Mouse (Mus musculus): ENCODE data around the gene Gm4969.
"Not testable (repeated sequence)": the region's sequence is repeated elsewhere in the genome, so short reads cannot be mapped to it uniquely, and the experiment has no call there.

Gm4969 gene

GRCm38 (mm10) chr7:19071024-19071423 is 47.1 kb downstream of the Gm4969 start:
- in situ Hi-C loops (cut with MboI, MseI): not testable (repeated sequence)

DNA sequence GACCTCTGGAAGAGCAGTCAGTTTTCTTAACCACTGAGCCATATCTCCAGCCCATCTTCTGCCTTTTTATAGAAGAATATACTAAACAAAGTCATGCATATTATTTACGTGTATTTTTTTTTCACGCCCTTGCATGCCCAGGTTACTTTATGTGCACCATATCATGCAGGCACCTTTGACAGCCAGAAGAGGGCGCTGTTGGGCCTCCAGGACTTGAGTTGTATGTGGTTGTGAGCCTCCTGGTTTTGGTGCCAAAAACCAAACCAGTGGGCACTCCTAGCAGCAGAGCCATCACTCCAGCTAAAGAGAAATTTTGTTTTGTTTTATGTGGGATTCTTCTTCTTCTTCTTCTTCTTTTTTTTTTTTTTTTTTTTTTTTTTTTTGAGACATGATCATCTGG is 48.7 kb downstream of the Gm4969 start:
- in situ Hi-C loops (cut with MboI, MseI): no loop called here

GRCm38 (mm10) chr7:19068707-19069106 is 49.5 kb downstream of the Gm4969 start:
- in situ Hi-C loops (cut with MboI, MseI): no loop called here

GRCm38 (mm10) chr7:19067935-19068334 is 50.2 kb downstream of the Gm4969 start:
- in situ Hi-C loops (cut with MboI, MseI): no loop called here

- in situ Hi-C loops (cut with MboI, MseI): no loop called here
These were observed 51.1 kb downstream of the Gm4969 start for GRCm38 (mm10) chr7:19067063-19067462.

DNA sequence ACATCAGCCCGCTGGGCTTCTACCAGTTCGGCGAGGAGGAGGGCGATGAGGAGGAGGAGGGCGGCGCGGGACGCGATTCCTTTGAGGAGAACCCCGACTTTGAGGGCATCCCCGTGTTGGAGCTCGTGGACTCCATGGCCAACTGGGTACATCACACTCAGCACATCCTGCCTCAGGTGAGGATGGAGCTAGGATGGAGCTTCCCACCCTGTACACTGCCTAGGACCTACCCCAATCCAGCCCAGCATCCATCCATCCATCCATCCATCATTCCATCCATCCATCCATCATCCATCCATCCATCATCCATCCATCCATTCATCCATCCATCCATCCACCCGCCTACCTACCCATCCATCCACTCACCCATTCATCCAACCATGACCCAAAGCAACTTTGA is 52.3 kb downstream of the Gm4969 start:
- in situ Hi-C loops (cut with MboI, MseI): no loop called here

DNA sequence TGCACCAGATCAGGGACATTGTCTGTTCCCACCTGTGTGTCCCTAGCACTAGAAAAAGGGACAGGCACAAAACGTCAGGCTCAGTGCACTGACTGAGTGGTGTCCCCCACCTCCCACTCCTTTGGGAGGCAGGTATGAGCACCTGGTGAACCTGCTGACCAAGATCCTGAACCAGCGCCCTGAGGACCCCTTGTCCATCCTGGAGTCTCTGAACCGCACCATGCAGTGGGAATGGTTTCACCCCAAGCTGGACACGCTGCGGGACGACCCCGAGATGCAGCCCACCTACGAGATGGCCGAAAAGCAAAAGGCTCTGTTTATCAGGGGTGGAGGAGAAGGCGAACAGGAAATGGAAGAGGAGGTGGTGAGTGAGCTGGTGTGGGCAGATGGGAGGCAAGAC is 60.8 kb downstream of the Gm4969 start:
- in situ Hi-C loops (cut with MboI, MseI): no loop called here

- in situ Hi-C loops (cut with MboI, MseI): no loop called here
These were observed 63.1 kb downstream of the Gm4969 start for GRCm38 (mm10) chr7:19055108-19055507.

GRCm38 (mm10) chr7:19054777-19055076 is 63.4 kb downstream of the Gm4969 start:
- in situ Hi-C loops (cut with MboI, MseI): no loop called here

DNA sequence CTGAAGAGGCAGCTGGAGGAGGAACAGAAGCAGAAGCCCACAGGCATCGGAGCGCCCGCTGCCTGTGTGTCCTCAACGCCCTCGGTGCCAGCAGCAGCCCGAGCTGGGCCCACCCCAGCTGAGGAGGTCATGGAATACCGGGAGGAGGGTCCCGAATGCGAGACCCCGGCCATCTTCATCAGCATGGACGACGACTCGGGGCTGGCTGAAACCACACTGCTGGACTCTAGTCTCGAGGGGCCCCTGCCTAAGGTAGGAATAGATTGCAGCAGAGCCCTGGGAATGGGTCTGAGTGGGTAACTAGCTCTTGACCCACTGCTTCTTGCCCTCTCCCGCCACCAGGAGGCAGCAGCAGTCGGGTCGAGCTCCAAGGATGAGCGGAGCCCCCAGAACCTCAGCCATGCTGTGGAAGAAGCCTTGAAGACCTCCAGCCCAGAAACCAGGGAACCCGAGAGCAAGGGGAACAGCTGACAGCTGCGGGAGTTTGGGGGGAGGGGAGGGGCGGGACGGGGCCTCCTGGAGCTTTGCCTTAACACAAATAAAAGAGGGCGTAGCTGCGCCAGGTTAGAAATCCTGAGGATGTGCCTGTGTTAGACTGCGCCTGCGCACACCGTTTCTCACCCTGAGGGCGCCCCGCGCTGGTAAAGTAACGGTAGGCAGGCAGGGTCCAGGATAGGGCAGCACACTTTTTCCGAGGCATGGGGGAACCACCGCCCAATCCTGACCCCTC is 64.0 kb downstream of the Gm4969 start, which contains the start of gene Rsph6a:
Gene Rsph6a (plus strand): TSS at position 644 of the 730 bp plus-strand sequence.
- in situ Hi-C loops (cut with MboI, MseI): no loop called here

GRCm38 (mm10) chr7:19053136-19053532 is 65.0 kb downstream of the Gm4969 start:
- in situ Hi-C loops (cut with MboI, MseI): no loop called here

DNA sequence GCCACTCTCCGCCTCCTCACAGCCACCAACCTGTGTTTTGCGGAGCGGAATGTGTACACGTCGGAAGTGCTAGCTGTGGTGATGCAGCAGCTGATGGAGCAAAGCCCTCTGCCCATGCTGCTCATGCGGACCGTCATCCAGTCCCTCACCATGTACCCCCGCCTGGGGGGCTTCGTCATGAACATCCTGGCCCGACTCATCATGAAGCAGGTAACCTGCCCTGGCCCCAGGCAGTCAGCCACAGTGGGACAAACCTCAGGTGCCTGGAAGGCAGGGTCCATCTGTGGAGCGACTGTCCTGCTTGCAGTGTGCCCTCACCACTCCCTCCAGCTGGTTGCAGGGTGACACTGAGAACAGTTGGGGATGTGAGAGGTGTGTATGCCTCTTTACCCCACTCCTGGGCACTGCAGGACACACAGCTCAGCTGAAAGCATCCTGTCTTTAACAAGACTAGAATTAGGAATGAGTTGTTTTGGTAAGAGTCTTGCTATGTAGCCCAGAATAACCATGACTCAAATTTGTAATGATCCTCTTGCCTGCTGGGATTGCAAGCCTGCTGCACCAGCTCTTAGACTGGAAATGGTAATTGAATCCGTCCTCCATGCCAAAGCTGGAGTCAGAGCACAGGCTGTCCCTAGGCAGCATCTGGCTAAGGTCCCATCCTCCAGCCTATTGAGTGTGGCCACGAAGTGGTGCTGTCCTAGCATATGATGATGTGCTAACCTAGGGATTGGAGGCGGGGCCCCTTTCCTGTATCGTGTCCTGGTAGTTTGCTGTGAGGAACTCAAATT is 65.6 kb downstream of the Gm4969 start:
- in situ Hi-C loops (cut with MboI, MseI): no loop called here

GRCm38 (mm10) chr7:19051161-19051560 is 67.0 kb downstream of the Gm4969 start:
- in situ Hi-C loops (cut with MboI, MseI): no loop called here

- in situ Hi-C loops (cut with MboI, MseI): no loop called here
These were observed 68.0 kb downstream of the Gm4969 start for GRCm38 (mm10) chr7:19050172-19050571.

GRCm38 (mm10) chr7:19049252-19049651 is 68.9 kb downstream of the Gm4969 start:
- in situ Hi-C loops (cut with MboI, MseI): no loop called here
